Comparison of ENCODE assay signal across 7 mouse cellular contexts in genomic region chr3:129724505-129724904, GRCm38 (mm10). TPM values are rescaled to one million over a fixed set of nuclear protein-coding genes. Genes with fewer than 3 reads are reported as not detected.
DNase-seq lines count a peak whose midpoint lies in the region; ATAC-seq and TF ChIP-seq lines count a peak whose summit lies in the region.

No protein-coding gene starts in this region.

- ATAC-seq in neural tube, embryonic 11.5 days (ENCODE audit: insufficient read depth, low FRiP score, low TSS enrichment): peak; percentile 29; the same call in 1 of the 2 replicates
- ATAC-seq in limb, embryonic 11.5 days (ENCODE audit: insufficient number of reproducible peaks, low FRiP score, low TSS enrichment, low read depth): peak; percentile 52; the same call in 1 of the 2 replicates

- H3K4me1 ChIP-seq in neural tube, embryonic 11.5 days (ENCODE audit: control insufficient read depth, insufficient read depth, low read length): no peaks in the 10 kb centered on the region
- no peaks in the 10 kb centered on the region for H3K4me1 ChIP-seq in embryonic fibroblast, embryonic 13.5 days (ENCODE audit: control insufficient read depth, insufficient read depth, low read length)
- no peaks in the 10 kb centered on the region for H3K4me1 ChIP-seq in limb, embryonic 11.5 days (ENCODE audit: control insufficient read depth, insufficient read depth, low read length)
- no peaks in the 10 kb centered on the region for H3K4me1 ChIP-seq in olfactory bulb, adult 2 months (ENCODE audit: control insufficient read depth, insufficient read depth, low read length)

- H3K9me3 ChIP-seq in neural tube, embryonic 11.5 days (ENCODE audit: control insufficient read depth, low read length): no peaks in the 10 kb centered on the region
- no peaks in the 10 kb centered on the region for H3K9me3 ChIP-seq in limb, embryonic 11.5 days (ENCODE audit: control insufficient read depth, low read length)

- H3K27me3 ChIP-seq in neural tube, embryonic 11.5 days (ENCODE audit: control insufficient read depth, insufficient read depth, low read length): no peaks in the 10 kb centered on the region
- H3K27me3 ChIP-seq in limb, embryonic 11.5 days (ENCODE audit: control insufficient read depth, insufficient read depth, low read length): no peaks in the 10 kb centered on the region

- no peak overlapping the region for H3K27ac ChIP-seq in neural tube, embryonic 11.5 days (ENCODE audit: low read depth, low read length)
- no peak overlapping the region for H3K27ac ChIP-seq in embryonic fibroblast, embryonic 13.5 days (ENCODE audit: insufficient read depth, low read length)
- H3K27ac ChIP-seq in limb, embryonic 11.5 days (replicated peaks; ENCODE audit: low read depth, low read length): no peak overlapping the region
- no peak overlapping the region; the same call in 1 of the 2 replicates for H3K27ac ChIP-seq in olfactory bulb, adult 2 months (ENCODE audit: insufficient read depth, low read depth, low read length)

- H3K4me2 ChIP-seq in neural tube, embryonic 11.5 days (ENCODE audit: low read depth): peak overlapping the region; percentile 58
- H3K4me2 ChIP-seq in limb, embryonic 11.5 days (ENCODE audit: low read depth, severe bottlenecking): peak overlapping the region; percentile 52

- no peaks in the 10 kb centered on the region for H3K36me3 ChIP-seq in neural tube, embryonic 11.5 days (ENCODE audit: control insufficient read depth, insufficient read depth, low read length)
- H3K36me3 ChIP-seq in limb, embryonic 11.5 days (ENCODE audit: control insufficient read depth, insufficient read depth, low read length): no peaks in the 10 kb centered on the region

- WGBS in neural tube, embryonic 11.5 days: 81% methylated on average over 5 of the region's 5 CpGs
- WGBS in limb, embryonic 11.5 days: 72% methylated on average over 5 of the region's 5 CpGs
- WGBS in olfactory bulb, adult 2 months: 33% methylated on average over 5 of the region's 5 CpGs

- H3K4me3 ChIP-seq in neural tube, embryonic 11.5 days (ENCODE audit: low read depth, low read length): peak overlapping the region; percentile 35
- H3K4me3 ChIP-seq in embryonic fibroblast, embryonic 13.5 days (ENCODE audit: insufficient read depth, low read length): peak overlapping the region; percentile 47
- peak overlapping the region; percentile 47 for H3K4me3 ChIP-seq in limb, embryonic 11.5 days (ENCODE audit: low read depth, low read length)
- peak overlapping the region; percentile 79 for H3K4me3 ChIP-seq in olfactory bulb, adult 2 months (ENCODE audit: insufficient read depth, low read depth, low read length)

- H3K9ac ChIP-seq in neural tube, embryonic 11.5 days (ENCODE audit: low read length): 0 out of 2 replicates have a peak overlapping the region, but pooled peaks have one; percentile 44
- H3K9ac ChIP-seq in limb, embryonic 11.5 days (ENCODE audit: low read length): no peak overlapping the region

- no peak for TF ChIP-seq CTCF in embryonic fibroblast, embryonic 13.5 days (IDR thresholded peaks at IDR 0.05; ENCODE audit: borderline replicate concordance, insufficient read depth, low read length)
- no peak for TF ChIP-seq CTCF in olfactory bulb, adult 2 months (IDR thresholded peaks at IDR 0.05; ENCODE audit: insufficient read depth, low read depth, low read length)

- no peak for TF ChIP-seq POLR2A in embryonic fibroblast, embryonic 13.5 days (IDR thresholded peaks at IDR 0.05; ENCODE audit: low read depth, low read length)
- no peak for TF ChIP-seq POLR2A in olfactory bulb, adult 2 months (IDR thresholded peaks at IDR 0.05; ENCODE audit: insufficient read depth, low read depth, low read length)

- no peak for DNase-seq in neural tube, embryonic 11.5 days (ENCODE audit: low spot score)
- DNase-seq in neural tube, embryonic 10.5 days (ENCODE audit: extremely low spot score, low spot score): no peak
- DNase-seq in limb, embryonic 11.5 days (ENCODE audit: low spot score): no peak
- DNase-seq in adrenal gland, adult 18-20 months (ENCODE audit: low spot score in 2 of 2): no peak
- no peak for DNase-seq in left cerebral cortex, postnatal 25 days (ENCODE audit: low spot score in 2 of 2)

- intact Hi-C loops in left cerebral cortex, postnatal 25 days (cut with DNase I): no loop called here

RNA-seq across cellular contexts. Expression of gene Egf, which starts 30.6 kb away (rescaled TPM):
- polyA plus RNA-seq in neural tube, embryonic 11.5 days (2014; fragmentation: Nextera tagmentation; extraction: Ambion mirVana): 0.59 and 1.7 TPM in 2 replicates
- polyA plus RNA-seq in embryonic fibroblast, embryonic 13.5 days (2011; ENCODE audit: insufficient read length, low read depth, missing spikeins): 1.3 and 1.6 TPM in 2 replicates
- 0.92 and 0.94 TPM in 2 replicates for polyA plus RNA-seq in limb, embryonic 11.5 days (2014; fragmentation: Nextera tagmentation; extraction: Ambion mirVana)
- polyA plus RNA-seq in olfactory bulb, adult 2 months (2012; ENCODE audit: insufficient read depth, insufficient read length, low replicate concordance, missing spikeins): not detected in 2 replicates
- total RNA-seq in adrenal gland, adult 18-20 months (2021): under 1 TPM; 0.42 to 0.53 TPM
- total RNA-seq in left cerebral cortex, postnatal 25 days (2021): 1 to 10 TPM; 1.2 to 2.0 TPM
